Mouse (Mus musculus): ENCODE data around the gene Gm11733.

DNA sequence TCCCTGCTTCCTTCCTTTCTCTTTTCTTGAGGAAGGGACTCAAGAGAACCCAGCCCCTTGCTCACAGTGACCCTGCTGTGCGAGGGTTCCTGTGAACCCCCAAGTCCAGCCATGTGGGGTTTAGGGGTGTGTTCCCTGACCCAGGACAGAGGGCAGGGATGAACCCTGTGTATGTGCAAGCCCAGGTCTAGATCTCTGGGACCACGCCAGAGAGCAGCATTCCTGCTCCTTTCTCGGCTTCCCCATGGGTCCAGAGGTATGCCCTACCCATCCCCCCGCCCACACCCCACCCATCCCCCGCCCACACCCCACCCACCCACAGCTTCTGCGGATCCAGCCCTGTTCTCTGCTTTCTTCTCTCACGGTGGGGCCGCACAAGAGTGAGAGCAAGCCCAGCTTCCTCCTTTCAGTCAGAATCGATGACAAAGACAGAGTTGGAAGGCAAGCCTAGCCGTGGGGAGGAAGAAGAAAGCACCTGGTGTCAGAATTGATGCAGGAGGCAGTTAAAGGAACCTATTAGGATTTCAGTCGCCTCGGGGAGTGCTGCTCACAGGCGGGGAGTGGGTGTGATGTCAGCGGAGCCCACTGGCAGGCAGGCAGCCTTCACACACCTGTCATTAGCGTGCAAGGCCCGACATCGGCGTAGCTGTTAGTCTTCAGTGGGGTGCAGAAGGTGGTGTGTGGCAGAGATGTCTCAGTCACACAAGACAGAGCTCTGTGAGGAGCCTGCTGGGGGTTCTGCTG, 41.6 kb downstream of the Gm11733 start:
- TF ChIP-seq CTCF (IDR thresholded peaks at IDR 0.05; ENCODE audit: low read depth, low read length): no peak
- no peak for TF ChIP-seq POLR2A (IDR thresholded peaks at IDR 0.05; ENCODE audit: extremely low read depth, insufficient read depth, low read length)
